Comparison of ENCODE assay signal across 8 mouse cellular contexts in genomic region chrX:74243807-74244206, GRCm38 (mm10). TPM values are rescaled to one million over a fixed set of nuclear protein-coding genes. Genes with fewer than 3 reads are reported as not detected.
DNase-seq lines count a peak whose midpoint lies in the region; ATAC-seq and TF ChIP-seq lines count a peak whose summit lies in the region.

No protein-coding gene starts in this region.

- no peak for TF ChIP-seq CTCF in thymus, adult 2 months (IDR thresholded peaks at IDR 0.05; ENCODE audit: borderline replicate concordance, control insufficient read depth, extremely low read depth, insufficient read depth, low read length, poor library complexity)

- H3K27me3 ChIP-seq in kidney, embryonic 16.5 days (ENCODE audit: insufficient read depth, low read length): no peaks in the 10 kb centered on the region; the same call in 1 of the 2 replicates
- no peaks in the 10 kb centered on the region for H3K27me3 ChIP-seq in forebrain, embryonic 12.5 days
- H3K27me3 ChIP-seq in limb, embryonic 10.5 days (ENCODE audit: low read depth, poor library complexity, severe bottlenecking): 0 out of 2 replicates have a peak, but pooled peaks cover 11% of the 10 kb centered on the region
- no peaks in the 10 kb centered on the region for H3K27me3 ChIP-seq in midbrain, embryonic 11.5 days (ENCODE audit: control insufficient read depth, insufficient read depth, low read length)
- no peaks in the 10 kb centered on the region for H3K27me3 ChIP-seq in thymus, adult 2 months (ENCODE audit: control insufficient read depth, insufficient read depth, low read length)

- H3K4me3 ChIP-seq in kidney, embryonic 16.5 days (ENCODE audit: low read length): peak overlapping the region; percentile 60
- H3K4me3 ChIP-seq in forebrain, embryonic 12.5 days (replicated peaks): peak overlapping the region; percentile 56
- H3K4me3 ChIP-seq in limb, embryonic 10.5 days: peak overlapping the region; percentile 65
- peak overlapping the region; percentile 56 for H3K4me3 ChIP-seq in midbrain, embryonic 11.5 days (ENCODE audit: low read depth, low read length)
- peak overlapping the region; percentile 31 for H3K4me3 ChIP-seq in thymus, adult 2 months (ENCODE audit: control insufficient read depth, insufficient read depth, low read length)

- TF ChIP-seq POLR2A in thymus, adult 2 months (IDR thresholded peaks at IDR 0.05; ENCODE audit: control insufficient read depth, extremely low read depth, insufficient read depth, low read length, poor library complexity): no peak

- peak overlapping the region; percentile 78 for H3K9ac ChIP-seq in kidney, embryonic 16.5 days (replicated peaks; ENCODE audit: low read length)
- H3K9ac ChIP-seq in forebrain, embryonic 12.5 days: peak overlapping the region; percentile 68
- H3K9ac ChIP-seq in midbrain, embryonic 11.5 days (ENCODE audit: low read length): peak overlapping the region; percentile 9

- 59% methylated on average over 3 of the region's 3 CpGs for WGBS in kidney, embryonic 16.5 days
- 72% methylated on average over 3 of the region's 3 CpGs for WGBS in forebrain, embryonic 12.5 days
- 84% methylated on average over 3 of the region's 3 CpGs for WGBS in limb, embryonic 10.5 days
- WGBS in midbrain, embryonic 11.5 days: 69% methylated on average over 3 of the region's 3 CpGs
- 6% methylated on average over 3 of the region's 3 CpGs for WGBS in thymus, adult 2 months

- H3K4me2 ChIP-seq in kidney, embryonic 16.5 days (replicated peaks; ENCODE audit: low read depth, low read length): peak overlapping the region; percentile 56
- peak overlapping the region; percentile 65 for H3K4me2 ChIP-seq in forebrain, embryonic 12.5 days
- peak overlapping the region; percentile 71 for H3K4me2 ChIP-seq in midbrain, embryonic 11.5 days

- H3K9me3 ChIP-seq in kidney, embryonic 16.5 days (ENCODE audit: low read length): no peaks in the 10 kb centered on the region
- no peaks in the 10 kb centered on the region for H3K9me3 ChIP-seq in forebrain, embryonic 12.5 days
- no peaks in the 10 kb centered on the region for H3K9me3 ChIP-seq in limb, embryonic 10.5 days (replicated peaks)
- H3K9me3 ChIP-seq in midbrain, embryonic 11.5 days (ENCODE audit: control insufficient read depth, low read length): no peaks in the 10 kb centered on the region

- H3K4me1 ChIP-seq in kidney, embryonic 16.5 days (ENCODE audit: insufficient read depth, low read length): peaks cover 8% of the 10 kb centered on the region
- H3K4me1 ChIP-seq in forebrain, embryonic 12.5 days: peaks cover 11% of the 10 kb centered on the region
- H3K4me1 ChIP-seq in limb, embryonic 10.5 days: peaks cover 5% of the 10 kb centered on the region; the same call in 1 of the 2 replicates
- 0 out of 2 replicates have a peak, but pooled peaks cover 3% of the 10 kb centered on the region for H3K4me1 ChIP-seq in midbrain, embryonic 11.5 days (ENCODE audit: control insufficient read depth, insufficient read depth, low read length)
- H3K4me1 ChIP-seq in thymus, adult 2 months (replicated peaks; ENCODE audit: control insufficient read depth, insufficient read depth, low read length): peaks cover 18% of the 10 kb centered on the region

- H3K27ac ChIP-seq in kidney, embryonic 16.5 days (ENCODE audit: low read length): peak overlapping the region; percentile 15; the same call in 1 of the 2 replicates
- H3K27ac ChIP-seq in forebrain, embryonic 12.5 days: no peak overlapping the region
- peak overlapping the region; percentile 92 for H3K27ac ChIP-seq in limb, embryonic 10.5 days
- no peak overlapping the region for H3K27ac ChIP-seq in midbrain, embryonic 11.5 days (ENCODE audit: low read depth, low read length)
- H3K27ac ChIP-seq in thymus, adult 2 months (ENCODE audit: control insufficient read depth, insufficient read depth, low read length): peak overlapping the region; percentile 95

- no peak for ATAC-seq in kidney, embryonic 16.5 days (ENCODE audit: low FRiP score, low TSS enrichment)
- ATAC-seq in forebrain, embryonic 12.5 days (ENCODE audit: low FRiP score): no peak
- no peak for ATAC-seq in midbrain, embryonic 11.5 days (ENCODE audit: low FRiP score)

- peaks cover 38% of the 10 kb centered on the region for H3K36me3 ChIP-seq in kidney, embryonic 16.5 days (ENCODE audit: insufficient read depth, low read length)
- peaks cover 45% of the 10 kb centered on the region for H3K36me3 ChIP-seq in forebrain, embryonic 12.5 days (replicated peaks)
- H3K36me3 ChIP-seq in limb, embryonic 10.5 days: peaks cover 52% of the 10 kb centered on the region
- peaks cover 10% of the 10 kb centered on the region; the same call in 1 of the 2 replicates for H3K36me3 ChIP-seq in midbrain, embryonic 11.5 days (ENCODE audit: control insufficient read depth, insufficient read depth, low read length)
- H3K36me3 ChIP-seq in thymus, adult 2 months (ENCODE audit: control insufficient read depth, insufficient read depth, low read length): peaks cover 42% of the 10 kb centered on the region

- no peak for DNase-seq in kidney, postnatal 4 days
- DNase-seq in limb, embryonic 10.5 days (ENCODE audit: low spot score): no peak
- DNase-seq in midbrain, embryonic 11.5 days (ENCODE audit: low spot score, missing footprints): peak; percentile 83
- DNase-seq in thymus, adult 2 months: peak; percentile 78
- no peak for DNase-seq in testis, postnatal 10 days (ENCODE audit: low spot score)
- no peak for DNase-seq in cerebellum, postnatal 10 days

RNA-seq across cellular contexts. Expression of gene Flna, which starts 5.8 kb away (rescaled TPM):
- polyA plus RNA-seq in kidney, embryonic 16.5 days (2015; fragmentation: Nextera tagmentation; extraction: Ambion mirVana): 331 and 364 TPM in 2 replicates
- polyA plus RNA-seq in forebrain, embryonic 12.5 days (2016; fragmentation: Nextera tagmentation; extraction: Ambion mirVana): 198 and 216 TPM in 2 replicates
- polyA plus RNA-seq in limb, embryonic 10.5 days (2016; fragmentation: Nextera tagmentation; extraction: Ambion mirVana): 273 and 333 TPM in 2 replicates
- 178 and 185 TPM in 2 replicates for polyA plus RNA-seq in midbrain, embryonic 11.5 days (2014; fragmentation: Nextera tagmentation; extraction: Ambion mirVana)
- 476 and 498 TPM in 2 replicates for polyA plus RNA-seq in thymus, adult 2 months (2012; rRNA removed)

RNA-seq across cellular contexts. Expression of gene Emd, which starts 10.7 kb away (rescaled TPM):
- 25.6 and 26.5 TPM in 2 replicates for polyA plus RNA-seq in kidney, embryonic 16.5 days (2015; fragmentation: Nextera tagmentation; extraction: Ambion mirVana)
- polyA plus RNA-seq in forebrain, embryonic 12.5 days (2016; fragmentation: Nextera tagmentation; extraction: Ambion mirVana): 20.5 and 23.5 TPM in 2 replicates
- 25.2 and 29.8 TPM in 2 replicates for polyA plus RNA-seq in limb, embryonic 10.5 days (2016; fragmentation: Nextera tagmentation; extraction: Ambion mirVana)
- polyA plus RNA-seq in midbrain, embryonic 11.5 days (2014; fragmentation: Nextera tagmentation; extraction: Ambion mirVana): 24.3 and 25.2 TPM in 2 replicates
- polyA plus RNA-seq in thymus, adult 2 months (2012; rRNA removed): 97.7 and 111 TPM in 2 replicates

RNA-seq across cellular contexts. Expression of gene Rpl10, which starts 26.8 kb away (rescaled TPM):
- polyA plus RNA-seq in kidney, embryonic 16.5 days (2015; fragmentation: Nextera tagmentation; extraction: Ambion mirVana): 610 and 782 TPM in 2 replicates
- polyA plus RNA-seq in forebrain, embryonic 12.5 days (2016; fragmentation: Nextera tagmentation; extraction: Ambion mirVana): 555 and 564 TPM in 2 replicates
- polyA plus RNA-seq in limb, embryonic 10.5 days (2016; fragmentation: Nextera tagmentation; extraction: Ambion mirVana): 862 and 901 TPM in 2 replicates
- 661 and 713 TPM in 2 replicates for polyA plus RNA-seq in midbrain, embryonic 11.5 days (2014; fragmentation: Nextera tagmentation; extraction: Ambion mirVana)
- polyA plus RNA-seq in thymus, adult 2 months (2012; rRNA removed): 1,443 and 1,552 TPM in 2 replicates

RNA-seq across cellular contexts. Expression of gene Taz, which starts 37.9 kb away (rescaled TPM):
- 97.2 and 103 TPM in 2 replicates for polyA plus RNA-seq in kidney, embryonic 16.5 days (2015; fragmentation: Nextera tagmentation; extraction: Ambion mirVana)
- polyA plus RNA-seq in forebrain, embryonic 12.5 days (2016; fragmentation: Nextera tagmentation; extraction: Ambion mirVana): 81.6 and 84.3 TPM in 2 replicates
- 69.0 and 80.5 TPM in 2 replicates for polyA plus RNA-seq in limb, embryonic 10.5 days (2016; fragmentation: Nextera tagmentation; extraction: Ambion mirVana)
- 57.9 and 60.9 TPM in 2 replicates for polyA plus RNA-seq in midbrain, embryonic 11.5 days (2014; fragmentation: Nextera tagmentation; extraction: Ambion mirVana)
- polyA plus RNA-seq in thymus, adult 2 months (2012; rRNA removed): 94.6 and 111 TPM in 2 replicates

RNA-seq across cellular contexts. Expression of gene Dnase1l1, which starts 38.3 kb away (rescaled TPM):
- 13.4 and 15.5 TPM in 2 replicates for polyA plus RNA-seq in kidney, embryonic 16.5 days (2015; fragmentation: Nextera tagmentation; extraction: Ambion mirVana)
- 5.0 TPM in 2 replicates for polyA plus RNA-seq in forebrain, embryonic 12.5 days (2016; fragmentation: Nextera tagmentation; extraction: Ambion mirVana)
- polyA plus RNA-seq in limb, embryonic 10.5 days (2016; fragmentation: Nextera tagmentation; extraction: Ambion mirVana): 3.4 and 5.0 TPM in 2 replicates
- polyA plus RNA-seq in midbrain, embryonic 11.5 days (2014; fragmentation: Nextera tagmentation; extraction: Ambion mirVana): 4.3 and 4.4 TPM in 2 replicates
- 10.3 and 15.0 TPM in 2 replicates for polyA plus RNA-seq in thymus, adult 2 months (2012; rRNA removed)

Comparison
In these comparisons a context has a peak if more than half of its experiments do, and no peak if none do; other contexts are left out.
1. H3K27ac ChIP-seq: peak in kidney, embryonic 16.5 days (single experiment), limb, embryonic 10.5 days (single experiment) and thymus, adult 2 months (single experiment); none in forebrain, embryonic 12.5 days (single experiment) and midbrain, embryonic 11.5 days (single experiment).
2. H3K9ac ChIP-seq: peak in every context shown above with its lines; median percentile 78 in kidney, embryonic 16.5 days; 68 in forebrain, embryonic 12.5 days; 9 in midbrain, embryonic 11.5 days.
3. DNase-seq: peak in midbrain, embryonic 11.5 days (single experiment) and thymus, adult 2 months (single experiment); none in kidney, postnatal 4 days (0 of 2), limb, embryonic 10.5 days (single experiment), testis, postnatal 10 days (single experiment) and cerebellum, postnatal 10 days (0 of 2).
4. Peak in every context shown above with its lines, with median percentiles within 50 percentile points of each other: H3K4me2 ChIP-seq and H3K4me3 ChIP-seq.